Mouse (Mus musculus): Measurements from ENCODE around the gene Med9. TPM values are rescaled to one million over a fixed set of nuclear protein-coding genes. Genes with fewer than 3 reads are reported as not detected.

The Med9 gene
- polyA plus RNA-seq, 2 experiments = 21.7 to 34.6 TPM

GRCm38 (mm10) chr11:59965227-59966101 lies 17.5 kb downstream of the Med9 start:
- ATAC-seq (ENCODE audit: low FRiP score, low read depth) (peak; percentile 78), DNase-seq (ENCODE audit: low spot score) (peak; percentile 68)
- Histone ChIP-seq H3K27ac (replicated peaks; ENCODE audit: low read depth, low read length) (0 out of 2 replicates have a peak overlapping the region, but pooled peaks have one; percentile 28), H3K4me2 (replicated peaks; ENCODE audit: low read depth, low read length, severe bottlenecking) (peak overlapping the region; percentile 97), H3K9me3 (ENCODE audit: control insufficient read depth, low read length) (no peaks in the 10 kb centered on the region), H3K9ac (ENCODE audit: low read depth, low read length, severe bottlenecking) (peak overlapping the region; percentile 58), H3K4me3 (replicated peaks; ENCODE audit: low read length) (peak overlapping the region; percentile 44), H3K36me3 (ENCODE audit: control insufficient read depth, insufficient read depth, low read length) (peaks cover 16% of the 10 kb centered on the region), H3K27me3 (ENCODE audit: control insufficient read depth, insufficient read depth, low read length) (peaks cover 26% of the 10 kb centered on the region), H3K4me1 (ENCODE audit: control insufficient read depth, insufficient read depth, low read length) (peaks cover 17% of the 10 kb centered on the region)
- TF ChIP-seq POLR2A (IDR thresholded peaks at IDR 0.05; ENCODE audit: borderline replicate concordance, extremely low read depth, insufficient read depth, insufficient read length) = no peak
- 26% methylated on average over 25 of the region's 25 CpGs for WGBS

- no peak overlapping the region for H3K9ac ChIP-seq (ENCODE audit: low read depth, low read length, severe bottlenecking)
- H3K4me2 ChIP-seq (replicated peaks; ENCODE audit: low read depth, low read length, severe bottlenecking) = no peak overlapping the region
- no peak for TF ChIP-seq POLR2A (IDR thresholded peaks at IDR 0.05; ENCODE audit: borderline replicate concordance, extremely low read depth, insufficient read depth, insufficient read length)
- peaks cover 17% of the 10 kb centered on the region for H3K4me1 ChIP-seq (ENCODE audit: control insufficient read depth, insufficient read depth, low read length)
- H3K9me3 ChIP-seq (ENCODE audit: control insufficient read depth, low read length) = no peaks in the 10 kb centered on the region
- DNase-seq (ENCODE audit: low spot score) (no peak), ATAC-seq (ENCODE audit: low FRiP score, low read depth) (no peak)
- H3K4me3 ChIP-seq (replicated peaks; ENCODE audit: low read length) = no peak overlapping the region
- peaks cover 26% of the 10 kb centered on the region for H3K27me3 ChIP-seq (ENCODE audit: control insufficient read depth, insufficient read depth, low read length)
- H3K27ac ChIP-seq (replicated peaks; ENCODE audit: low read depth, low read length) = no peak overlapping the region
- WGBS = 63% methylated on average over 4 of the region's 4 CpGs
- H3K36me3 ChIP-seq (ENCODE audit: control insufficient read depth, insufficient read depth, low read length) = peaks cover 12% of the 10 kb centered on the region
Observed at GRCm38 (mm10) chr11:59966102-59966483, 18.1 kb downstream of the Med9 start.

- no peaks in the 10 kb centered on the region for H3K9me3 ChIP-seq (ENCODE audit: control insufficient read depth, low read length)
- WGBS = 94% methylated on average over 1 of the region's 1 CpGs
- no peaks in the 10 kb centered on the region for H3K36me3 ChIP-seq (ENCODE audit: control insufficient read depth, insufficient read depth, low read length)
- peaks cover 17% of the 10 kb centered on the region for H3K4me1 ChIP-seq (ENCODE audit: control insufficient read depth, insufficient read depth, low read length)
- H3K4me3 ChIP-seq (replicated peaks; ENCODE audit: low read length) = no peak overlapping the region
- DNase-seq (ENCODE audit: low spot score) = no peak
- no peak overlapping the region for H3K4me2 ChIP-seq (replicated peaks; ENCODE audit: low read depth, low read length, severe bottlenecking)
- peaks cover 18% of the 10 kb centered on the region for H3K27me3 ChIP-seq (ENCODE audit: control insufficient read depth, insufficient read depth, low read length)
- H3K27ac ChIP-seq (replicated peaks; ENCODE audit: low read depth, low read length) = no peak overlapping the region
- no peak for TF ChIP-seq POLR2A (IDR thresholded peaks at IDR 0.05; ENCODE audit: borderline replicate concordance, extremely low read depth, insufficient read depth, insufficient read length)
- ATAC-seq (ENCODE audit: low FRiP score, low read depth) = no peak
- H3K9ac ChIP-seq (ENCODE audit: low read depth, low read length, severe bottlenecking) = no peak overlapping the region
Observed at GRCm38 (mm10) chr11:59967765-59968164, 19.8 kb downstream of the Med9 start.

- Histone ChIP-seq H3K9ac (ENCODE audit: low read depth, low read length, severe bottlenecking) (no peak overlapping the region), H3K4me2 (replicated peaks; ENCODE audit: low read depth, low read length, severe bottlenecking) (no peak overlapping the region), H3K9me3 (ENCODE audit: control insufficient read depth, low read length) (no peaks in the 10 kb centered on the region), H3K36me3 (ENCODE audit: control insufficient read depth, insufficient read depth, low read length) (no peaks in the 10 kb centered on the region), H3K4me3 (replicated peaks; ENCODE audit: low read length) (no peak overlapping the region), H3K27me3 (ENCODE audit: control insufficient read depth, insufficient read depth, low read length) (no peaks in the 10 kb centered on the region), H3K4me1 (ENCODE audit: control insufficient read depth, insufficient read depth, low read length) (no peaks in the 10 kb centered on the region), H3K27ac (replicated peaks; ENCODE audit: low read depth, low read length) (no peak overlapping the region)
- ATAC-seq (ENCODE audit: low FRiP score, low read depth) (no peak), DNase-seq (ENCODE audit: low spot score) (no peak)
- TF ChIP-seq POLR2A (IDR thresholded peaks at IDR 0.05; ENCODE audit: borderline replicate concordance, extremely low read depth, insufficient read depth, insufficient read length) = no peak
- 75% methylated on average over 5 of the region's 5 CpGs for WGBS
Observed at GRCm38 (mm10) chr11:59970780-59971179, 22.8 kb downstream of the Med9 start.

- Histone ChIP-seq H3K4me2 (replicated peaks; ENCODE audit: low read depth, low read length, severe bottlenecking) (no peak overlapping the region), H3K27me3 (ENCODE audit: control insufficient read depth, insufficient read depth, low read length) (no peaks in the 10 kb centered on the region), H3K4me3 (replicated peaks; ENCODE audit: low read length) (no peak overlapping the region), H3K4me1 (ENCODE audit: control insufficient read depth, insufficient read depth, low read length) (no peaks in the 10 kb centered on the region), H3K9me3 (ENCODE audit: control insufficient read depth, low read length) (no peaks in the 10 kb centered on the region), H3K9ac (ENCODE audit: low read depth, low read length, severe bottlenecking) (no peak overlapping the region), H3K27ac (replicated peaks; ENCODE audit: low read depth, low read length) (no peak overlapping the region), H3K36me3 (ENCODE audit: control insufficient read depth, insufficient read depth, low read length) (no peaks in the 10 kb centered on the region)
- ATAC-seq (ENCODE audit: low FRiP score, low read depth) = no peak
- TF ChIP-seq POLR2A (IDR thresholded peaks at IDR 0.05; ENCODE audit: borderline replicate concordance, extremely low read depth, insufficient read depth, insufficient read length) = no peak
- DNase-seq (ENCODE audit: low spot score) = no peak
- 64% methylated on average over 2 of the region's 2 CpGs for WGBS
Observed at GRCm38 (mm10) chr11:59971691-59972090, 23.7 kb downstream of the Med9 start.

Measured in limb, embryonic 14.5 days (tissue).